Mouse (Mus musculus): ENCODE data around the gene Kit. TPM values are rescaled to one million over a fixed set of nuclear protein-coding genes. Genes with fewer than 3 reads are reported as not detected.

The Kit gene
- polyA plus RNA-seq, 1 experiment from 2014 or later, result 78.8 TPM

DNA sequence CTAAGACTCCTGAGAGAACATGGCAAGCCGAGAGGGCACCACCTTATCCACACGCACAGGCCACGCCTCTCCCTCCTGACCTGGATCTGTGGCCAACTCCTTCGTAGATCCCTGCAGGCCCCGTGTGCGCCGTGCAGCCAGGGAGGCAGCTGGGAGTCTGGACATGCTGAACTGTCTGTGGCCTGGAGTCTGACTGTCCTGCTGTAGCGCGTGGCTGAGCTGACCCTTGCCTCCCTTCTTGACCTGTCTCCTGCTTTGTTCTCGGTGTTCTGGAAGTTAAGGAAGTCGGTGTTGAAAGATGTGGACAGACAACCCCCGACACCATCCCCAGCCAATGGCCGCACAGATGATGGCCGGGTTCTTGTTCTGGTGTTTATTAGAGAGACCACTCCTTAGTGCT lies 21.5 kb downstream of the Kit start:
- Histone ChIP-seq H3K4me2 (replicated peaks; ENCODE audit: low read depth, low read length) (no peak overlapping the region), H3K36me3 (ENCODE audit: control insufficient read depth, insufficient read depth, low read length) (no peaks in the 10 kb centered on the region; the same call in 1 of the 2 replicates), H3K27ac (ENCODE audit: low read length) (no peak overlapping the region), H3K9me3 (ENCODE audit: control insufficient read depth, low read depth, low read length) (no peaks in the 10 kb centered on the region), H3K9ac (replicated peaks; ENCODE audit: low read depth, low read length) (no peak overlapping the region), H3K27me3 (ENCODE audit: control insufficient read depth, insufficient read depth, low read length) (no peaks in the 10 kb centered on the region), H3K4me3 (ENCODE audit: low read depth, low read length) (no peak overlapping the region), H3K4me1 (ENCODE audit: control insufficient read depth, insufficient read depth, low read length) (0 out of 2 replicates have a peak, but pooled peaks cover 5% of the 10 kb centered on the region)
- no peak for ATAC-seq (ENCODE audit: insufficient number of reproducible peaks, insufficient read depth, low FRiP score, low read depth)
- 33% methylated on average over 14 of the region's 14 CpGs for WGBS

DNA sequence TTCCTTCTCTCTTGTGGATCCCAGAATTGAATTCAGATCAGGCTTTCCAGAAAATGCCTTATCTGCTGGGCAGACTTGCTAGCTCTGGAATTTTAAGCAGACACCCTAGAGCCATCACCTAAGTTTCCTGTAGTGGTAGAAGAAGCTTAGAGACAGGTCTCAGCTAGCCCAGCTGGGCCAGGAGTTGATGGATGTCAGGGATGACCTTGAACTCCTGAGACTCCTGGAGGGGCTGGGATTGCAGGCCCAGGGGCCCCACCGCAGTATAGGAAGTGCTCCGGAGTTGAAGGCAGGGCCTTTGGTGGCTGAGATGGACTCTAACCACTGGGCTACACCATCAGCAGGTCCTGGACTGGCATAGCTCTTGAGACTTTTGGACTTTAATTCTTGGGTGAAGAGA lies 22.6 kb downstream of the Kit start:
- Histone ChIP-seq H3K9me3 (ENCODE audit: control insufficient read depth, low read depth, low read length) (no peaks in the 10 kb centered on the region), H3K27me3 (ENCODE audit: control insufficient read depth, insufficient read depth, low read length) (no peaks in the 10 kb centered on the region), H3K4me1 (ENCODE audit: control insufficient read depth, insufficient read depth, low read length) (0 out of 2 replicates have a peak, but pooled peaks cover 5% of the 10 kb centered on the region), H3K4me2 (replicated peaks; ENCODE audit: low read depth, low read length) (no peak overlapping the region), H3K36me3 (ENCODE audit: control insufficient read depth, insufficient read depth, low read length) (no peaks in the 10 kb centered on the region; the same call in 1 of the 2 replicates), H3K9ac (replicated peaks; ENCODE audit: low read depth, low read length) (no peak overlapping the region), H3K27ac (ENCODE audit: low read length) (no peak overlapping the region), H3K4me3 (ENCODE audit: low read depth, low read length) (no peak overlapping the region)
- 57% methylated on average over 2 of the region's 2 CpGs for WGBS
- no peak for ATAC-seq (ENCODE audit: insufficient number of reproducible peaks, insufficient read depth, low FRiP score, low read depth)

GRCm38 (mm10) chr5:75598491-75598890 lies 23.8 kb downstream of the Kit start:
- 0 out of 2 replicates have a peak, but pooled peaks cover 5% of the 10 kb centered on the region for H3K4me1 ChIP-seq (ENCODE audit: control insufficient read depth, insufficient read depth, low read length)
- H3K36me3 ChIP-seq (ENCODE audit: control insufficient read depth, insufficient read depth, low read length), result no peaks in the 10 kb centered on the region; the same call in 1 of the 2 replicates
- no peak overlapping the region for H3K9ac ChIP-seq (replicated peaks; ENCODE audit: low read depth, low read length)
- H3K4me2 ChIP-seq (replicated peaks; ENCODE audit: low read depth, low read length), result no peak overlapping the region
- H3K9me3 ChIP-seq (ENCODE audit: control insufficient read depth, low read depth, low read length), result no peaks in the 10 kb centered on the region
- ATAC-seq (ENCODE audit: insufficient number of reproducible peaks, insufficient read depth, low FRiP score, low read depth), result no peak
- H3K4me3 ChIP-seq (ENCODE audit: low read depth, low read length), result no peak overlapping the region
- H3K27me3 ChIP-seq (ENCODE audit: control insufficient read depth, insufficient read depth, low read length), result no peaks in the 10 kb centered on the region
- no peak overlapping the region for H3K27ac ChIP-seq (ENCODE audit: low read length)
- 92% methylated on average over 13 of the region's 13 CpGs for WGBS

DNA sequence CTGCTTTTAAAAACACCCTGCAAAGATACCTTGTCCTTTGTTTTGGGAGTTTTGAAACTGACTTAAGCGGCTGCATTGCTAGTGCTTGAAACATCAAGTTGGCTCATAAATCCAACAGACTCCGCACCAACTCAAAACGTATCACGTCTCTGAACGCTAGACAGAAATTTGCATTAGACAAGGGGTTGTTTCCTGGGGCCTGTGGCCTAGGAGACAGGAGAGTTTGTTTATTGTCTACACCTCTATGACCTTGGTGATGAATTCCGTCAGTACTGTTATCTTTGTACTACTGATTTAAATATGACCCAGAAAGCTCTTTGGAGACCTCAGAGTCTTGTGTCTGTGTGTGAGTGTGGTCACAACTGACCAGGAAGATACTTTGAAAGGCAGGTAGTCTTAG lies 25.3 kb downstream of the Kit start:
- no peaks in the 10 kb centered on the region for H3K27me3 ChIP-seq (ENCODE audit: control insufficient read depth, insufficient read depth, low read length)
- 59% methylated on average over 6 of the region's 6 CpGs for WGBS
- no peaks in the 10 kb centered on the region for H3K36me3 ChIP-seq (ENCODE audit: control insufficient read depth, insufficient read depth, low read length)
- 0 out of 2 replicates have a peak, but pooled peaks cover 5% of the 10 kb centered on the region for H3K4me1 ChIP-seq (ENCODE audit: control insufficient read depth, insufficient read depth, low read length)
- ATAC-seq (ENCODE audit: insufficient number of reproducible peaks, insufficient read depth, low FRiP score, low read depth), result no peak
- H3K4me2 ChIP-seq (replicated peaks; ENCODE audit: low read depth, low read length), result no peak overlapping the region
- no peak overlapping the region for H3K4me3 ChIP-seq (ENCODE audit: low read depth, low read length)
- H3K27ac ChIP-seq (ENCODE audit: low read length), result no peak overlapping the region
- no peaks in the 10 kb centered on the region for H3K9me3 ChIP-seq (ENCODE audit: control insufficient read depth, low read depth, low read length)
- no peak overlapping the region for H3K9ac ChIP-seq (replicated peaks; ENCODE audit: low read depth, low read length)

DNA sequence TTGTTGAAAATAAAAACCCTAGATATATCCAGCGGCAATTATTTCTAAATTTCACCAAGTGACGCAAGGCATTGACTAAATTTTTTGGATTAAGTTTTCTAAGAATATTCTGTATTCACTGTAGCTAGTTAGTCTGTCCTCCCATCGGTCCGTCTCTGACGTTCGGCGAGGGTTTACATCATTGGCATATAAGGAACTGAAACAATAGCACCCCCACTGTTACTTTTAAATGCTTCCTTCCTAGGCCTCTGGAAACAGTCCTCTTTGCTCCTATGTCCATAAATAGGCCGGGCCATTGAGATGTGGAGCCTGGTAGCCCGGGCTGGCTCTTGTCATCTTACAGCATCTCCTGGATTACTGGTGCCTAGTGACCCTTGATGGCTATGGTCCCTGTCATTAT lies 29.5 kb downstream of the Kit start:
- no peaks in the 10 kb centered on the region for H3K27me3 ChIP-seq (ENCODE audit: control insufficient read depth, insufficient read depth, low read length)
- H3K36me3 ChIP-seq (ENCODE audit: control insufficient read depth, insufficient read depth, low read length), result no peaks in the 10 kb centered on the region
- no peaks in the 10 kb centered on the region for H3K4me1 ChIP-seq (ENCODE audit: control insufficient read depth, insufficient read depth, low read length)
- H3K27ac ChIP-seq (ENCODE audit: low read length), result no peak overlapping the region
- WGBS, result 84% methylated on average over 9 of the region's 9 CpGs
- no peak overlapping the region for H3K4me2 ChIP-seq (replicated peaks; ENCODE audit: low read depth, low read length)
- no peaks in the 10 kb centered on the region for H3K9me3 ChIP-seq (ENCODE audit: control insufficient read depth, low read depth, low read length)
- no peak overlapping the region for H3K4me3 ChIP-seq (ENCODE audit: low read depth, low read length)
- H3K9ac ChIP-seq (replicated peaks; ENCODE audit: low read depth, low read length), result no peak overlapping the region
- no peak for ATAC-seq (ENCODE audit: insufficient number of reproducible peaks, insufficient read depth, low FRiP score, low read depth)

GRCm38 (mm10) chr5:75606898-75607297 lies 32.2 kb downstream of the Kit start:
- Histone ChIP-seq H3K9ac (replicated peaks; ENCODE audit: low read depth, low read length) (no peak overlapping the region), H3K36me3 (ENCODE audit: control insufficient read depth, insufficient read depth, low read length) (no peaks in the 10 kb centered on the region), H3K27me3 (ENCODE audit: control insufficient read depth, insufficient read depth, low read length) (no peaks in the 10 kb centered on the region), H3K4me3 (ENCODE audit: low read depth, low read length) (no peak overlapping the region), H3K9me3 (ENCODE audit: control insufficient read depth, low read depth, low read length) (no peaks in the 10 kb centered on the region), H3K4me1 (ENCODE audit: control insufficient read depth, insufficient read depth, low read length) (no peaks in the 10 kb centered on the region), H3K27ac (ENCODE audit: low read length) (no peak overlapping the region), H3K4me2 (replicated peaks; ENCODE audit: low read depth, low read length) (no peak overlapping the region)
- WGBS, result 75% methylated on average over 14 of the region's 14 CpGs
- ATAC-seq (ENCODE audit: insufficient number of reproducible peaks, insufficient read depth, low FRiP score, low read depth), result no peak

DNA sequence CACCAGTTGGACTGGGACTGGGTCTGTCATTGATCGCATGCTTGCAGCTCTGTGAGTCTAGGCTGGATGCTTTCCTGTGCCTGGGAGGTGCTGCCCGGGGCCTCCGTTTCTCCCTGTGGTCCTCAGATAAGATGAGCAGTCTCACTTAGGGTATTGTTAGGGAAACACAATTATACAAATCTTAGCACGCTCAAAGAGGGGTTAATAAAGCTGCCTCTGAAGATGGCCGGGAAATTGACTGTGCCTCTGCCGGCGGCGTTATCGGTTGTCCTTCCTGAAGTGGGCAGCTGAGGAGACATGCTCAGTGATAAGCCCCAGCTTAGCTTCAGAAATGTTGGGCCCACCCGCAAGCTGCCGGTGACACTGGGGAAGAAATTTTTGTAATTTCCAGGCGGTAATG lies 33.3 kb downstream of the Kit start:
- Histone ChIP-seq H3K36me3 (ENCODE audit: control insufficient read depth, insufficient read depth, low read length) (no peaks in the 10 kb centered on the region), H3K27me3 (ENCODE audit: control insufficient read depth, insufficient read depth, low read length) (no peaks in the 10 kb centered on the region), H3K9me3 (ENCODE audit: control insufficient read depth, low read depth, low read length) (no peaks in the 10 kb centered on the region), H3K4me1 (ENCODE audit: control insufficient read depth, insufficient read depth, low read length) (no peaks in the 10 kb centered on the region), H3K9ac (replicated peaks; ENCODE audit: low read depth, low read length) (no peak overlapping the region), H3K4me3 (ENCODE audit: low read depth, low read length) (no peak overlapping the region), H3K4me2 (replicated peaks; ENCODE audit: low read depth, low read length) (no peak overlapping the region), H3K27ac (ENCODE audit: low read length) (no peak overlapping the region)
- ATAC-seq (ENCODE audit: insufficient number of reproducible peaks, insufficient read depth, low FRiP score, low read depth), result no peak
- WGBS, result 76% methylated on average over 12 of the region's 12 CpGs

- no peaks in the 10 kb centered on the region for H3K9me3 ChIP-seq (ENCODE audit: control insufficient read depth, low read depth, low read length)
- no peak overlapping the region for H3K4me3 ChIP-seq (ENCODE audit: low read depth, low read length)
- peaks cover 3% of the 10 kb centered on the region; the same call in 1 of the 2 replicates for H3K36me3 ChIP-seq (ENCODE audit: control insufficient read depth, insufficient read depth, low read length)
- no peak overlapping the region for H3K9ac ChIP-seq (replicated peaks; ENCODE audit: low read depth, low read length)
- no peak overlapping the region for H3K27ac ChIP-seq (ENCODE audit: low read length)
- no peak overlapping the region for H3K4me2 ChIP-seq (replicated peaks; ENCODE audit: low read depth, low read length)
- H3K4me1 ChIP-seq (ENCODE audit: control insufficient read depth, insufficient read depth, low read length), result no peaks in the 10 kb centered on the region
- WGBS, result 51% methylated on average over 1 of the region's 1 CpGs
- no peaks in the 10 kb centered on the region for H3K27me3 ChIP-seq (ENCODE audit: control insufficient read depth, insufficient read depth, low read length)
- ATAC-seq (ENCODE audit: insufficient number of reproducible peaks, insufficient read depth, low FRiP score, low read depth), result no peak
Measured at GRCm38 (mm10) chr5:75612380-75612779, 37.7 kb downstream of the Kit start.

DNA sequence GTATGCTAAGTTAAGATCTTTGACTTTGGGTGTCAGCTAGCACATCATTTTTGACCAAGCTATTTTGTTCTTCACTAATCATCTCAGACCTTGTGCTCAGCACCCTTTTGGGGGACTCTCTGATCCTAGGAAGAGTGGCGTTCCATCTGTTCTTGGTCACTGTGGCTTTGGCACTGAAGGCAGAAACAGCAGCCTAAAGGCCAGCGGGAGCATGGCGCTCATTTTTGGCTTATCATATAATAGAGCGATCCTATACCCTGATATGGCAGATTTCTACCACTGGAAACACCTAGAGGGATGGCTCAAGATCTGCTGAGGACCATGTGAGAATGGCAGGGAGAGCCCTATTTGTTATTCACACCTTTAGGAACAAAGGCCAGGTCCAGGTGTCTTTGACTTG lies 38.2 kb downstream of the Kit start:
- Histone ChIP-seq H3K9ac (replicated peaks; ENCODE audit: low read depth, low read length) (no peak overlapping the region), H3K9me3 (ENCODE audit: control insufficient read depth, low read depth, low read length) (no peaks in the 10 kb centered on the region), H3K4me1 (ENCODE audit: control insufficient read depth, insufficient read depth, low read length) (no peaks in the 10 kb centered on the region), H3K27me3 (ENCODE audit: control insufficient read depth, insufficient read depth, low read length) (no peaks in the 10 kb centered on the region), H3K4me3 (ENCODE audit: low read depth, low read length) (no peak overlapping the region), H3K36me3 (ENCODE audit: control insufficient read depth, insufficient read depth, low read length) (peaks cover 3% of the 10 kb centered on the region; the same call in 1 of the 2 replicates), H3K27ac (ENCODE audit: low read length) (no peak overlapping the region), H3K4me2 (replicated peaks; ENCODE audit: low read depth, low read length) (no peak overlapping the region)
- no peak for ATAC-seq (ENCODE audit: insufficient number of reproducible peaks, insufficient read depth, low FRiP score, low read depth)
- WGBS, result 95% methylated on average over 4 of the region's 4 CpGs
